ENCODE assay signal across 8 mouse cellular contexts in genomic region chr5:142811870-142812443, GRCm38 (mm10). TPM values are rescaled to one million over a fixed set of nuclear protein-coding genes. Genes with fewer than 3 reads are reported as not detected.
A peak's percentile ranks its signal among the peaks of the same experiment; 100 is the strongest.
DNase-seq lines count a peak whose midpoint lies in the region; ATAC-seq lines count a peak whose summit lies in the region.

No protein-coding gene starts in this region.

- H3K9me3 ChIP-seq in liver, embryonic 12.5 days (replicated peaks): no peaks in the 10 kb centered on the region
- H3K9me3 ChIP-seq in liver, embryonic 11.5 days (ENCODE audit: control insufficient read depth, low read length): no peaks in the 10 kb centered on the region
- no peaks in the 10 kb centered on the region for H3K9me3 ChIP-seq in hindbrain, embryonic 12.5 days (replicated peaks)
- no peaks in the 10 kb centered on the region for H3K9me3 ChIP-seq in limb, embryonic 11.5 days (ENCODE audit: control insufficient read depth, low read length)
- no peaks in the 10 kb centered on the region for H3K9me3 ChIP-seq in stomach, embryonic 16.5 days (replicated peaks; ENCODE audit: control insufficient read depth, low read length)

- peaks cover 80% of the 10 kb centered on the region for H3K27me3 ChIP-seq in liver, embryonic 12.5 days (replicated peaks)
- peaks cover 58% of the 10 kb centered on the region for H3K27me3 ChIP-seq in liver, embryonic 11.5 days (replicated peaks; ENCODE audit: control insufficient read depth, insufficient read depth, low read length)
- H3K27me3 ChIP-seq in hindbrain, embryonic 12.5 days: no peaks in the 10 kb centered on the region
- no peaks in the 10 kb centered on the region for H3K27me3 ChIP-seq in limb, embryonic 11.5 days (ENCODE audit: control insufficient read depth, insufficient read depth, low read length)
- no peaks in the 10 kb centered on the region for H3K27me3 ChIP-seq in stomach, embryonic 16.5 days (ENCODE audit: control insufficient read depth, insufficient read depth, low read length)

- no peak overlapping the region for H3K4me3 ChIP-seq in liver, embryonic 12.5 days
- no peak overlapping the region for H3K4me3 ChIP-seq in liver, embryonic 11.5 days (ENCODE audit: low read depth, low read length)
- peak overlapping the region; percentile 85 for H3K4me3 ChIP-seq in hindbrain, embryonic 12.5 days
- peak overlapping the region; percentile 93; the same call in 1 of the 2 replicates for H3K4me3 ChIP-seq in limb, embryonic 11.5 days (ENCODE audit: low read depth, low read length)
- H3K4me3 ChIP-seq in stomach, embryonic 16.5 days (replicated peaks; ENCODE audit: low read length): no peak overlapping the region

- H3K4me1 ChIP-seq in liver, embryonic 12.5 days: peaks cover 56% of the 10 kb centered on the region
- H3K4me1 ChIP-seq in liver, embryonic 11.5 days (replicated peaks; ENCODE audit: control insufficient read depth, insufficient read depth, low read length): peaks cover 33% of the 10 kb centered on the region
- peaks cover 43% of the 10 kb centered on the region for H3K4me1 ChIP-seq in hindbrain, embryonic 12.5 days
- H3K4me1 ChIP-seq in limb, embryonic 11.5 days (ENCODE audit: control insufficient read depth, insufficient read depth, low read length): peaks cover 30% of the 10 kb centered on the region
- H3K4me1 ChIP-seq in stomach, embryonic 16.5 days (ENCODE audit: control insufficient read depth, insufficient read depth, low read length): peaks cover 36% of the 10 kb centered on the region

- no peak for DNase-seq in liver, embryonic 11.5 days (ENCODE audit: low spot score)
- no peak for DNase-seq in limb, embryonic 11.5 days (ENCODE audit: low spot score)
- DNase-seq in cerebellum, adult 9-10 months: no peak
- DNase-seq in spleen, postnatal 14 days (ENCODE audit: low spot score in 2 of 2): no peak
- no peak for DNase-seq in frontal cortex, postnatal 36 days (ENCODE audit: low spot score in 2 of 2)

- WGBS in liver, embryonic 12.5 days (ENCODE audit: insufficient replicate concordance): 59% methylated on average over 8 of the region's 8 CpGs
- 49% methylated on average over 8 of the region's 8 CpGs for WGBS in liver, embryonic 11.5 days
- 29% methylated on average over 8 of the region's 8 CpGs for WGBS in hindbrain, embryonic 12.5 days
- WGBS in limb, embryonic 11.5 days: 36% methylated on average over 8 of the region's 8 CpGs
- WGBS in stomach, embryonic 16.5 days: 49% methylated on average over 8 of the region's 8 CpGs

- H3K9ac ChIP-seq in liver, embryonic 12.5 days: peak overlapping the region; percentile 27; the same call in 1 of the 2 replicates
- H3K9ac ChIP-seq in liver, embryonic 11.5 days (ENCODE audit: low read depth, low read length): no peak overlapping the region
- H3K9ac ChIP-seq in hindbrain, embryonic 12.5 days: peak overlapping the region; percentile 100
- peak overlapping the region; percentile 100 for H3K9ac ChIP-seq in limb, embryonic 11.5 days (ENCODE audit: low read length)
- H3K9ac ChIP-seq in stomach, embryonic 16.5 days (ENCODE audit: low read length): 0 out of 2 replicates have a peak overlapping the region, but pooled peaks have one; percentile 48

- H3K36me3 ChIP-seq in liver, embryonic 12.5 days: 0 out of 2 replicates have a peak, but pooled peaks cover 10% of the 10 kb centered on the region
- peaks cover 10% of the 10 kb centered on the region; the same call in 1 of the 2 replicates for H3K36me3 ChIP-seq in liver, embryonic 11.5 days (ENCODE audit: control insufficient read depth, insufficient read depth, low read length)
- peaks cover 33% of the 10 kb centered on the region for H3K36me3 ChIP-seq in hindbrain, embryonic 12.5 days
- H3K36me3 ChIP-seq in limb, embryonic 11.5 days (ENCODE audit: control insufficient read depth, insufficient read depth, low read length): peaks cover 13% of the 10 kb centered on the region
- no peaks in the 10 kb centered on the region for H3K36me3 ChIP-seq in stomach, embryonic 16.5 days (ENCODE audit: control insufficient read depth, insufficient read depth, low read length)

- H3K4me2 ChIP-seq in liver, embryonic 12.5 days: no peak overlapping the region
- no peak overlapping the region; the same call in 1 of the 2 replicates for H3K4me2 ChIP-seq in liver, embryonic 11.5 days
- H3K4me2 ChIP-seq in hindbrain, embryonic 12.5 days (replicated peaks): peak overlapping the region; percentile 94
- peak overlapping the region; percentile 97 for H3K4me2 ChIP-seq in limb, embryonic 11.5 days (ENCODE audit: low read depth, severe bottlenecking)
- H3K4me2 ChIP-seq in stomach, embryonic 16.5 days (ENCODE audit: low read depth, low read length): peak overlapping the region; percentile 88; the same call in 1 of the 2 replicates

- no peak overlapping the region for H3K27ac ChIP-seq in liver, embryonic 12.5 days
- no peak overlapping the region for H3K27ac ChIP-seq in liver, embryonic 11.5 days (ENCODE audit: low read depth, low read length)
- H3K27ac ChIP-seq in hindbrain, embryonic 12.5 days: peak overlapping the region; percentile 100
- H3K27ac ChIP-seq in limb, embryonic 11.5 days (replicated peaks; ENCODE audit: low read depth, low read length): 0 out of 2 replicates have a peak overlapping the region, but pooled peaks have one; percentile 18
- H3K27ac ChIP-seq in stomach, embryonic 16.5 days (ENCODE audit: low read length): no peak overlapping the region

- ATAC-seq in liver, embryonic 12.5 days: no peak
- no peak for ATAC-seq in liver, embryonic 11.5 days (replicated peaks; ENCODE audit: low FRiP score)
- ATAC-seq in hindbrain, embryonic 12.5 days (ENCODE audit: low FRiP score): no peak
- ATAC-seq in limb, embryonic 11.5 days (ENCODE audit: insufficient number of reproducible peaks, low FRiP score, low TSS enrichment, low read depth): no peak
- ATAC-seq in stomach, embryonic 16.5 days (ENCODE audit: insufficient read depth, low FRiP score): no peak

RNA-seq across cellular contexts. Expression of gene Tnrc18, which starts 5.5 kb away (rescaled TPM):
- polyA plus RNA-seq in liver, embryonic 12.5 days (2016; fragmentation: Nextera tagmentation; extraction: Ambion mirVana): 8.8 and 8.9 TPM in 2 replicates
- 10.9 and 11.1 TPM in 2 replicates for polyA plus RNA-seq in liver, embryonic 11.5 days (2014; fragmentation: Nextera tagmentation; extraction: Ambion mirVana)
- 72.8 and 73.7 TPM in 2 replicates for polyA plus RNA-seq in hindbrain, embryonic 12.5 days (2016; fragmentation: Nextera tagmentation; extraction: Ambion mirVana)
- polyA plus RNA-seq in limb, embryonic 11.5 days (2014; fragmentation: Nextera tagmentation; extraction: Ambion mirVana): 42.2 and 43.3 TPM in 2 replicates
- polyA plus RNA-seq in stomach, embryonic 16.5 days (2015; fragmentation: Nextera tagmentation; extraction: Ambion mirVana): 15.3 and 16.9 TPM in 2 replicates

Comparison
In these comparisons a context has a peak if more than half of its experiments do, and no peak if none do; other contexts are left out.
1. H3K27ac ChIP-seq: peak in hindbrain, embryonic 12.5 days (single experiment) and limb, embryonic 11.5 days (single experiment); none in liver, embryonic 12.5 days (single experiment), liver, embryonic 11.5 days (single experiment) and stomach, embryonic 16.5 days (single experiment).
2. H3K4me2 ChIP-seq: peak in hindbrain, embryonic 12.5 days (single experiment), limb, embryonic 11.5 days (single experiment) and stomach, embryonic 16.5 days (single experiment); none in liver, embryonic 12.5 days (single experiment) and liver, embryonic 11.5 days (single experiment).
3. H3K4me3 ChIP-seq: peak in hindbrain, embryonic 12.5 days (single experiment) and limb, embryonic 11.5 days (single experiment); none in liver, embryonic 12.5 days (single experiment), liver, embryonic 11.5 days (single experiment) and stomach, embryonic 16.5 days (single experiment).